Mouse (Mus musculus) MEL (cell line): ENCODE measurements around the gene Tbck. TPM values are rescaled to one million over a fixed set of nuclear protein-coding genes. Genes with fewer than 3 reads are reported as not detected.

Experiments used
- DNase-seq: peaks from one replicate; pipeline ENCODE4 v3.0.0; 2011; ENCODE audit warnings: low read depth, low spot score
- H3K27ac ChIP-seq: 2 replicates; pipeline ENCODE4 v1.5.1; 2012; ENCODE audit warnings: low read depth, mild to moderate bottlenecking, control low read depth, low read length, moderate library complexity; ENCODE audit not compliant: control insufficient read depth
- H3K27me3 ChIP-seq, 2 experiments: fragments of 150-350 bp in 1 of 2; sonication (generic) in 1 of 2; 2 replicates each; pipeline ENCODE4 v1.6.1; 2012; ENCODE audit warnings: low read length in 2 of 2, mild to moderate bottlenecking in 2 of 2, improper control_type of control experiment in 1 of 2, moderate library complexity in 1 of 2; ENCODE audit not compliant: insufficient read depth in 2 of 2, control insufficient read depth in 1 of 2
- H3K36me3 ChIP-seq, 2 experiments: 2 replicates each; pipeline ENCODE4 v1.6.1; 2012 to 2014; ENCODE audit warnings: low read length in 2 of 2, improper control_type of control experiment in 1 of 2, inconsistent platforms in 1 of 2, mild to moderate bottlenecking in 1 of 2; ENCODE audit not compliant: insufficient read depth in 2 of 2, control insufficient read depth in 1 of 2
- H3K4me1 ChIP-seq, 2 experiments: fragments of 150-350 bp in 1 of 2; sonication (generic) in 1 of 2; 2 replicates each; pipeline ENCODE4 v1.6.1; 2012; ENCODE audit warnings: low read length in 2 of 2, improper control_type of control experiment in 1 of 2, mild to moderate bottlenecking in 1 of 2; ENCODE audit not compliant: insufficient read depth in 2 of 2, control insufficient read depth in 1 of 2
- H3K4me3 ChIP-seq, 2 experiments: fragments of 150-350 bp in 1 of 2; sonication (generic) in 1 of 2; 2 replicates each; pipeline ENCODE4 v1.5.1; 2012; ENCODE audit warnings: low read depth in 2 of 2, low read length in 2 of 2, mild to moderate bottlenecking in 2 of 2, moderate library complexity in 2 of 2, control low read depth in 1 of 2, improper control_type of control experiment in 1 of 2; ENCODE audit not compliant: control insufficient read depth in 1 of 2, insufficient read depth in 1 of 2
- H3K79me2 ChIP-seq: 2 replicates; pipeline ENCODE4 v1.6.1; 2012; ENCODE audit warnings: mild to moderate bottlenecking, low read length, moderate library complexity; ENCODE audit not compliant: control insufficient read depth, poor library complexity, insufficient read depth
- H3K9ac ChIP-seq: 2 replicates; pipeline ENCODE4 v1.6.1; 2012; ENCODE audit warnings: low read depth, mild to moderate bottlenecking, control low read depth, low read length, moderate library complexity; ENCODE audit not compliant: control insufficient read depth, poor library complexity, severe bottlenecking
- H3K9me3 ChIP-seq: fragments of 150-350 bp; sonication (generic); replicated peaks from 2 replicates; pipeline ENCODE4 v1.6.1; 2012; ENCODE audit warnings: mild to moderate bottlenecking, low read length, improper control_type of control experiment, moderate library complexity; ENCODE audit not compliant: insufficient read depth
- BHLHE40 ChIP-seq: IDR thresholded peaks from 2 replicates; pipeline ENCODE4 v1.6.1; 2012; ENCODE audit warnings: low read depth, mild to moderate bottlenecking, inconsistent platforms, low read length, improper control_type of control experiment, borderline replicate concordance
- CHD1 ChIP-seq: IDR thresholded peaks from 2 replicates; pipeline ENCODE4 v1.6.1; 2012; ENCODE audit warnings: low read depth, mild to moderate bottlenecking, inconsistent platforms, low read length, improper control_type of control experiment
- E2F4 ChIP-seq: IDR thresholded peaks from 2 replicates; pipeline ENCODE4 v1.6.1; 2011; ENCODE audit warnings: low read depth, low read length, improper control_type of control experiment, borderline replicate concordance
- ETS1 ChIP-seq: IDR thresholded peaks from 2 replicates; pipeline ENCODE4 v1.6.1; 2012; ENCODE audit warnings: low read depth, mild to moderate bottlenecking, inconsistent platforms, low read length, improper control_type of control experiment, moderate library complexity
- JUND ChIP-seq: IDR thresholded peaks from 2 replicates; pipeline ENCODE4 v1.6.1; 2011; ENCODE audit warnings: low read depth, mild to moderate bottlenecking, improper control_type of control experiment, low read length
- KAT2A ChIP-seq: conservative IDR thresholded peaks from 2 replicates; pipeline ENCODE4 v1.6.1; 2012; ENCODE audit warnings: low read depth, low read length, improper control_type of control experiment, inconsistent platforms
- MAZ ChIP-seq: IDR thresholded peaks from 2 replicates; pipeline ENCODE4 v1.6.1; 2012; ENCODE audit warnings: low read depth, mild to moderate bottlenecking, inconsistent platforms, low read length, improper control_type of control experiment
- MYB ChIP-seq: IDR thresholded peaks from 2 replicates; pipeline ENCODE4 v1.6.1; 2011; ENCODE audit warnings: mild to moderate bottlenecking, low read depth, low read length, improper control_type of control experiment
- NRF1 ChIP-seq: IDR thresholded peaks from 2 replicates; pipeline ENCODE4 v1.6.1; 2014; ENCODE audit warnings: low read depth, mild to moderate bottlenecking, inconsistent platforms, low read length, improper control_type of control experiment, moderate library complexity; ENCODE audit not compliant: poor library complexity, insufficient read depth, severe bottlenecking
- POLR2A ChIP-seq, 2 experiments: IDR thresholded peaks; 2 replicates each; pipeline ENCODE4 v1.6.1; 2011 to 2012; ENCODE audit warnings: low read length in 2 of 2, mild to moderate bottlenecking in 2 of 2, control low read depth in 1 of 2, improper control_type of control experiment in 1 of 2, low read depth in 1 of 2, moderate library complexity in 1 of 2; ENCODE audit not compliant: control insufficient read depth in 1 of 2, insufficient read depth in 1 of 2, poor library complexity in 1 of 2
- POLR2AphosphoS5 ChIP-seq: IDR thresholded peaks from 2 replicates; pipeline ENCODE4 v1.6.1; 2012; ENCODE audit warnings: low read depth, borderline replicate concordance, mild to moderate bottlenecking, inconsistent platforms, low read length, moderate library complexity, mixed read lengths
- RAD21 ChIP-seq: IDR thresholded peaks from 2 replicates; pipeline ENCODE4 v1.6.1; 2011; ENCODE audit warnings: mild to moderate bottlenecking, low read depth, low read length, improper control_type of control experiment
- TCF12 ChIP-seq: IDR thresholded peaks from 2 replicates; pipeline ENCODE4 v1.6.1; 2014; ENCODE audit warnings: low read depth, mild to moderate bottlenecking, inconsistent platforms, low read length, improper control_type of control experiment, moderate library complexity
- UBTF ChIP-seq: IDR thresholded peaks from 2 replicates; pipeline ENCODE4 v1.6.1; 2012; ENCODE audit warnings: low read depth, mild to moderate bottlenecking, inconsistent platforms, low read length, improper control_type of control experiment, moderate library complexity, borderline replicate concordance; ENCODE audit not compliant: insufficient read depth
- ZKSCAN1 ChIP-seq: IDR thresholded peaks from 2 replicates; pipeline ENCODE4 v1.6.1; 2012; ENCODE audit warnings: low read depth, mild to moderate bottlenecking, inconsistent platforms, low read length, improper control_type of control experiment, moderate library complexity
- ZMIZ1 ChIP-seq: IDR thresholded peaks from 2 replicates; pipeline ENCODE4 v1.6.1; 2012; ENCODE audit warnings: low read depth, mild to moderate bottlenecking, inconsistent platforms, low read length, improper control_type of control experiment, moderate library complexity
- polyA plus RNA-seq, 2 experiments: library from polyadenylated mRNA; stranded (reverse) in 1 of 2; unstranded in 1 of 2; fragments of >175 nt in 1 of 2; fragments of >200 nt in 1 of 2; gene quantifications; 2 replicates each; pipeline versions ENCODE4 v1.2.1 to v1.2.4; 2012; ENCODE audit warnings: low replicate concordance in 2 of 2, low read depth in 1 of 2; ENCODE audit not compliant: insufficient read length in 2 of 2, insufficient read depth in 1 of 2, missing spikeins in 1 of 2
- total RNA-seq: library from RNA; depleted of rRNA; stranded (reverse); fragments of 300-350 nt; gene quantifications from 2 replicates; pipeline ENCODE4 v1.2.3, GENCODE M21; 2012

The Tbck gene
- total and polyA plus RNA-seq, 3 experiments = 4.6 to 7.5 TPM; not detected in 1

DNA sequence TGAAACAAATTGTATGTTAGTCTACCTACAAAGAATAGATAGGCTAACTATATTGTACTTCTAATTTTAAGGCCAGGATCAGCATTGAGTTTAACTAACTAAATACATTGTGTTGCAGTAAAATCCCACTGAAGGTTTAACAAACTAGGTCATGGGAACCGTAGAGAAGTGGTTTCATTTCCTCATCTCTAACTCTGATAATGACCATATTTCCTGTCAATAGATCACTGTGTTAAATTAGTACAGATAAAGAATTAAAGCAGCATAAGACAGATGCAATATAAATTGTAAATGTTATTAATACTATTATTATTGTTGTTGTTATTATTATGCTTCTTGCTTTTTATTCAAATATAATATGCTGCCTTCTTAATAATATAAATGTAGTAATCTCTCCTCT lies 72.3 kb downstream of the Tbck start:
- Histone ChIP-seq H3K27ac (no peak overlapping the region), H3K27me3 (no peaks in the 10 kb centered on the region), H3K4me3 (no peak overlapping the region), H3K9ac (no peak overlapping the region), H3K79me2 (no peaks in the 10 kb centered on the region), H3K9me3 (no peaks in the 10 kb centered on the region), H3K4me1 (no peaks in the 10 kb centered on the region), H3K36me3 (no peaks in the 10 kb centered on the region; a peak in 1 of 4 replicates)
- DNase-seq = no peak
- TF ChIP-seq MYB (no peak), CHD1 (no peak), NRF1 (no peak), POLR2AphosphoS5 (no peak), JUND (no peak), ZKSCAN1 (no peak), ETS1 (no peak), UBTF (no peak), RAD21 (no peak), ZMIZ1 (no peak), BHLHE40 (no peak), TCF12 (no peak), POLR2A (IDR thresholded peaks at IDR 0.05; ENCODE audit: control insufficient read depth in 1 of 2, insufficient read depth in 1 of 2, low read depth in 1 of 2, low read length in 2 of 2, poor library complexity in 1 of 2) (no peak)

- H3K9me3 ChIP-seq = no peaks in the 10 kb centered on the region
- no peak for TF ChIP-seq TCF12
- TF ChIP-seq KAT2A = no peak
- TF ChIP-seq NRF1 = no peak
- no peak for TF ChIP-seq MAZ
- TF ChIP-seq ETS1 = no peak
- TF ChIP-seq E2F4 = no peak
- no peak overlapping the region for H3K4me3 ChIP-seq
- no peak overlapping the region for H3K27ac ChIP-seq
- H3K79me2 ChIP-seq = no peaks in the 10 kb centered on the region
- H3K27me3 ChIP-seq = no peaks in the 10 kb centered on the region
- no peak for DNase-seq
- H3K4me1 ChIP-seq = peaks cover 4 to 12% of the 10 kb centered on the region in 2 experiments; a peak in 2 of 4 replicates
- no peak overlapping the region for H3K9ac ChIP-seq
- peaks cover 4 to 9% of the 10 kb centered on the region in 2 experiments for H3K36me3 ChIP-seq
Measured at GRCm38 (mm10) chr3:132766033-132766726, 82.2 kb downstream of the Tbck start.
